11 mouse cellular contexts compared by ENCODE assay signal in the genomic region with DNA sequence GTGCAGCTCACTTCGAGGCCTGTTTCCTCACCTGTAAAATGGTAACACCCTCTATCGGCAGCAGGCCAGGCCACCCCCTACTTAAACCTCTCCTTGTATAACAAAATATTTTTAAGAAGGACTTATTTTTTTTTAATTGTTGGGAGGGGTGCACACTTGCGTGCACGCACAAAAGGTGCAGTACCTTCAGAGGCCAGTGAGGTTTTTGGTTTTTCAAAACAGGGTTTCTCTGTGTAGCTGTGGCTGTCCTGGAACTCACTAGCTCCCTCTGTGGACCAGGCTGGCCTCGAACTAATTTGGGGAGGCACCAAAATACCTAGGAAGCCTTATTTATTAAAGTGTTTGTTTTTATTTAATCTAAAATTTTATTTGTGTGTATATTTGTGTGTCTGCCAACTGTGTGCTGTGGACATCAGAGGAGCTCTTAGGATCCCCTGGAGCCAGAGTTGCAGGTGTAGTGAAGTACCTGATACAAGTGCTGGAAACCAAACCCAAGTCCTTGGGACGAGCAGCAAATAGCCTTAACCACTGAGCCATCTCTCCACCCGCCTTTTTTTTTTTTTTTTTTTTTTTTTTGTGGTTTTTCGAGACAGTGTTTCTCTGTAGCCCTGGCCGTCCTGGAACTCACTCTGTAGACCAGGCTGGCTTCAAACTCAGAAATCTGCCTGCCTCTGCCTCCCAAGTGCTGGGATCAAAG. TPM values are rescaled to one million over a fixed set of nuclear protein-coding genes. Genes with fewer than 3 reads are reported as not detected.
DNase-seq lines count a peak whose midpoint lies in the region; ATAC-seq and TF ChIP-seq lines count a peak whose summit lies in the region.
"Had no signal": no experiment of that assay in that cellular context is flagged by ENCODE, and none has a peak within 500 bp of the region (broad histone marks: within the 10 kb centered on the region; RNA-seq: fewer than 3 reads in every experiment).

No protein-coding gene starts in this region.

- H3K27me3 ChIP-seq in embryonic facial prominence, embryonic 11.5 days (ENCODE audit: control insufficient read depth, insufficient read depth, low read length): no peaks in the 10 kb centered on the region
- no peaks in the 10 kb centered on the region for H3K27me3 ChIP-seq in embryonic facial prominence, embryonic 10.5 days (replicated peaks; ENCODE audit: low read depth, poor library complexity, severe bottlenecking)
- no peaks in the 10 kb centered on the region for H3K27me3 ChIP-seq in liver, embryonic 14.5 days (ENCODE audit: control insufficient read depth, insufficient read depth, low read length)
- no peaks in the 10 kb centered on the region for H3K27me3 ChIP-seq in liver, embryonic 12.5 days (replicated peaks)

- H3K4me1 ChIP-seq in embryonic facial prominence, embryonic 11.5 days (ENCODE audit: control insufficient read depth, insufficient read depth, low read length): no peaks in the 10 kb centered on the region
- peaks cover 12% of the 10 kb centered on the region for H3K4me1 ChIP-seq in embryonic facial prominence, embryonic 10.5 days
- H3K4me1 ChIP-seq in liver, embryonic 14.5 days (replicated peaks; ENCODE audit: control insufficient read depth in 2 of 2, insufficient read depth in 2 of 2, low read length in 1 of 2): peaks cover 0 to 6% of the 10 kb centered on the region in 2 experiments; a peak in 2 of 4 replicates
- peaks cover 17% of the 10 kb centered on the region for H3K4me1 ChIP-seq in liver, embryonic 12.5 days

- TF ChIP-seq CTCF in liver, embryonic 14.5 days (IDR thresholded peaks at IDR 0.05; ENCODE audit: low read depth): peak; percentile 38

- WGBS in embryonic facial prominence, embryonic 11.5 days: 80% methylated on average over 8 of the region's 9 CpGs
- 68% methylated on average over 9 of the region's 9 CpGs for WGBS in embryonic facial prominence, embryonic 10.5 days
- 66% methylated on average over 9 of the region's 9 CpGs for WGBS in liver, embryonic 14.5 days (ENCODE audit: insufficient replicate concordance)
- WGBS in liver, embryonic 12.5 days (ENCODE audit: insufficient replicate concordance): 68% methylated on average over 9 of the region's 9 CpGs

- H3K4me3 ChIP-seq in embryonic facial prominence, embryonic 11.5 days (ENCODE audit: low read depth, low read length): no peak overlapping the region
- H3K4me3 ChIP-seq in embryonic facial prominence, embryonic 10.5 days: no peak overlapping the region
- no peak overlapping the region for H3K4me3 ChIP-seq in liver, embryonic 14.5 days (ENCODE audit: insufficient read depth in 1 of 2, low read depth in 2 of 2, low read length in 2 of 2)
- no peak overlapping the region for H3K4me3 ChIP-seq in liver, embryonic 12.5 days

- H3K9me3 ChIP-seq in embryonic facial prominence, embryonic 11.5 days (replicated peaks; ENCODE audit: control insufficient read depth, low read length): no peaks in the 10 kb centered on the region
- peaks cover 7% of the 10 kb centered on the region; the same call in 1 of the 2 replicates for H3K9me3 ChIP-seq in embryonic facial prominence, embryonic 10.5 days
- no peaks in the 10 kb centered on the region for H3K9me3 ChIP-seq in liver, embryonic 14.5 days (ENCODE audit: control insufficient read depth, low read length)
- H3K9me3 ChIP-seq in liver, embryonic 12.5 days (replicated peaks): no peaks in the 10 kb centered on the region

- H3K9ac ChIP-seq in embryonic facial prominence, embryonic 11.5 days (replicated peaks; ENCODE audit: low read length): no peak overlapping the region
- no peak overlapping the region for H3K9ac ChIP-seq in liver, embryonic 14.5 days (replicated peaks)
- no peak overlapping the region for H3K9ac ChIP-seq in liver, embryonic 12.5 days

- no peak overlapping the region for H3K4me2 ChIP-seq in embryonic facial prominence, embryonic 11.5 days (ENCODE audit: low read depth, low read length)
- no peak overlapping the region for H3K4me2 ChIP-seq in liver, embryonic 14.5 days (ENCODE audit: low read depth)
- H3K4me2 ChIP-seq in liver, embryonic 12.5 days: no peak overlapping the region

- ATAC-seq in embryonic facial prominence, embryonic 11.5 days (replicated peaks; ENCODE audit: insufficient number of reproducible peaks, low FRiP score, low TSS enrichment, low read depth): no peak
- ATAC-seq in liver, embryonic 14.5 days (ENCODE audit: insufficient read depth): no peak
- ATAC-seq in liver, embryonic 12.5 days: no peak
- ATAC-seq: forebrain, embryonic 16.5 days had no signal

- DNase-seq in embryonic facial prominence, embryonic 11.5 days (ENCODE audit: low spot score): peak; percentile 35
- DNase-seq in embryonic facial prominence, embryonic 10.5 days (ENCODE audit: low spot score): no peak
- no peak for DNase-seq in liver, embryonic 14.5 days (ENCODE audit: low read depth in 3 of 3, low spot score in 3 of 3)
- DNase-seq in ZHBTc4 (ENCODE audit: low read depth, low spot score): peak; percentile 80
- peak; percentile 68 for DNase-seq in naive thymus-derived CD4-positive, alpha-beta T cell, adult 2 months (ENCODE audit: low read depth)
- DNase-seq in left cerebral cortex, adult 18-20 months (ENCODE audit: low spot score in 2 of 2): no peak
- no peak for DNase-seq in ovary, postnatal 10 days (ENCODE audit: low spot score)
- DNase-seq: cerebellum, postnatal 25 days; heart, postnatal 10 days had no signal

- H3K27ac ChIP-seq in embryonic facial prominence, embryonic 11.5 days (replicated peaks; ENCODE audit: low read depth, low read length): no peak overlapping the region
- no peak overlapping the region for H3K27ac ChIP-seq in embryonic facial prominence, embryonic 10.5 days (replicated peaks)
- H3K27ac ChIP-seq in liver, embryonic 14.5 days: no peak overlapping the region
- no peak overlapping the region for H3K27ac ChIP-seq in liver, embryonic 12.5 days

- TF ChIP-seq EP300 in liver, embryonic 14.5 days (IDR thresholded peaks at IDR 0.05; ENCODE audit: low read depth): no peak

- no peaks in the 10 kb centered on the region for H3K36me3 ChIP-seq in embryonic facial prominence, embryonic 11.5 days (replicated peaks; ENCODE audit: control insufficient read depth, insufficient read depth, low read depth, low read length)
- H3K36me3 ChIP-seq in embryonic facial prominence, embryonic 10.5 days (replicated peaks): no peaks in the 10 kb centered on the region
- no peaks in the 10 kb centered on the region for H3K36me3 ChIP-seq in liver, embryonic 14.5 days (replicated peaks; ENCODE audit: control insufficient read depth, insufficient read depth, low read depth)
- H3K36me3 ChIP-seq in liver, embryonic 12.5 days: no peaks in the 10 kb centered on the region

RNA-seq across cellular contexts. Expression of gene Slc25a25, which starts 32.1 kb away (rescaled TPM):
- 20.6 and 21.7 TPM in 2 replicates for polyA plus RNA-seq in embryonic facial prominence, embryonic 11.5 days (2014; fragmentation: Nextera tagmentation; extraction: Ambion mirVana)
- polyA plus RNA-seq in embryonic facial prominence, embryonic 10.5 days (2016; fragmentation: Nextera tagmentation; extraction: Ambion mirVana): 29.8 and 31.8 TPM in 2 replicates
- polyA plus RNA-seq in liver, embryonic 14.5 days (2012; rRNA removed): 5.4 and 6.0 TPM in 2 replicates
- polyA plus RNA-seq in liver, embryonic 14.5 days (2014; fragmentation: Nextera tagmentation; extraction: Ambion mirVana): 5.5 and 7.0 TPM in 2 replicates
- polyA plus RNA-seq in liver, embryonic 12.5 days (2016; fragmentation: Nextera tagmentation; extraction: Ambion mirVana): 11.4 and 11.9 TPM in 2 replicates
- total RNA-seq in left cerebral cortex, adult 18-20 months (2021): 10 to 100 TPM; 67.5 to 72.1 TPM

RNA-seq across cellular contexts. Expression of gene Naif1, which starts 33.1 kb away (rescaled TPM):
- polyA plus RNA-seq in embryonic facial prominence, embryonic 11.5 days (2014; fragmentation: Nextera tagmentation; extraction: Ambion mirVana): 5.0 and 6.0 TPM in 2 replicates
- polyA plus RNA-seq in embryonic facial prominence, embryonic 10.5 days (2016; fragmentation: Nextera tagmentation; extraction: Ambion mirVana): 6.4 and 6.8 TPM in 2 replicates
- 1.3 and 1.4 TPM in 2 replicates for polyA plus RNA-seq in liver, embryonic 14.5 days (2012; rRNA removed)
- 1.6 and 2.0 TPM in 2 replicates for polyA plus RNA-seq in liver, embryonic 14.5 days (2014; fragmentation: Nextera tagmentation; extraction: Ambion mirVana)
- 2.9 and 3.2 TPM in 2 replicates for polyA plus RNA-seq in liver, embryonic 12.5 days (2016; fragmentation: Nextera tagmentation; extraction: Ambion mirVana)
- total RNA-seq in left cerebral cortex, adult 18-20 months (2021): 1 to 10 TPM; 3.7 to 4.6 TPM

RNA-seq across cellular contexts. Expression of gene Fam102a, which starts 51.8 kb away (rescaled TPM):
- polyA plus RNA-seq in embryonic facial prominence, embryonic 11.5 days (2014; fragmentation: Nextera tagmentation; extraction: Ambion mirVana): 10.2 and 11.7 TPM in 2 replicates
- 11.8 and 12.3 TPM in 2 replicates for polyA plus RNA-seq in embryonic facial prominence, embryonic 10.5 days (2016; fragmentation: Nextera tagmentation; extraction: Ambion mirVana)
- 0.88 and 1.0 TPM in 2 replicates for polyA plus RNA-seq in liver, embryonic 14.5 days (2012; rRNA removed)
- 0.91 and 1.1 TPM in 2 replicates for polyA plus RNA-seq in liver, embryonic 14.5 days (2014; fragmentation: Nextera tagmentation; extraction: Ambion mirVana)
- polyA plus RNA-seq in liver, embryonic 12.5 days (2016; fragmentation: Nextera tagmentation; extraction: Ambion mirVana): 2.4 and 2.5 TPM in 2 replicates
- total RNA-seq in left cerebral cortex, adult 18-20 months (2021): 10 to 100 TPM; 67.3 to 68.4 TPM

Comparison
In these comparisons a context has a peak if more than half of its experiments do, and no peak if none do; other contexts are left out.
1. DNase-seq: peak in embryonic facial prominence, embryonic 11.5 days (single experiment), ZHBTc4 (single experiment) and naive thymus-derived CD4-positive, alpha-beta T cell, adult 2 months (single experiment); none in embryonic facial prominence, embryonic 10.5 days (single experiment), liver, embryonic 14.5 days (0 of 3), left cerebral cortex, adult 18-20 months (0 of 2) and ovary, postnatal 10 days (single experiment).